Mouse (Mus musculus) embryonic facial prominence, embryonic 14.5 days (tissue): ENCODE measurements at regions not wholly inside any gene's neighbourhood (a gene's known extent, or its start where the extent isn't known, plus 50 kb on each side); places are given as distances from the start of the nearest gene placed in this dataset.

ENCODE experiments used
- ATAC-seq: fragments of 200-750 bp; cut with Nextera tagmentation; 2 replicates; pipeline ENCODE4 v1.8.0; 2017; ENCODE audit warnings: low read depth, moderate number of reproducible peaks, moderate TSS enrichment
- DNase-seq: peaks from one replicate; pipeline ENCODE4 v3.0.0-alpha.2; 2015; ENCODE audit warnings: low spot score
- H3K27ac ChIP-seq: fragments of 300-500 bp; sonication (generic); replicated peaks from 2 replicates; pipeline ENCODE4 v1.5.1; 2014; ENCODE audit warnings: low read depth, mild to moderate bottlenecking, low read length, moderate library complexity
- H3K27me3 ChIP-seq: fragments of 300-500 bp; sonication (generic); replicated peaks from 2 replicates; pipeline ENCODE4 v1.6.1; 2014; ENCODE audit warnings: low read length; ENCODE audit not compliant: control insufficient read depth, insufficient read depth
- H3K36me3 ChIP-seq: fragments of 300-500 bp; sonication (generic); 2 replicates; pipeline ENCODE4 v1.6.1; 2014; ENCODE audit warnings: low read length, mixed read lengths; ENCODE audit not compliant: control insufficient read depth, insufficient read depth
- H3K4me1 ChIP-seq: fragments of 300-500 bp; sonication (generic); 2 replicates; pipeline ENCODE4 v1.6.1; 2014; ENCODE audit warnings: antibody characterized with exemption, low read length; ENCODE audit not compliant: control insufficient read depth, insufficient read depth
- H3K4me2 ChIP-seq: fragments of 300-500 bp; sonication (generic); 2 replicates; pipeline ENCODE4 v1.6.1; 2014; ENCODE audit warnings: low read depth, mild to moderate bottlenecking, low read length, moderate library complexity, mixed read lengths
- H3K4me3 ChIP-seq: fragments of 300-500 bp; sonication (generic); 2 replicates; pipeline ENCODE4 v1.5.1; 2014; ENCODE audit warnings: low read depth, mild to moderate bottlenecking, low read length
- H3K9ac ChIP-seq: fragments of 300-500 bp; sonication (generic); 2 replicates; pipeline ENCODE4 v1.6.1; 2014; ENCODE audit warnings: low read depth, mild to moderate bottlenecking, low read length, moderate library complexity, mixed read lengths
- H3K9me3 ChIP-seq: fragments of 300-500 bp; sonication (generic); 2 replicates; pipeline ENCODE4 v1.6.1; 2016; ENCODE audit warnings: low read length; ENCODE audit not compliant: control insufficient read depth
- WGBS: fragments of 180-500 bp; shearing (Covaris S2); extraction: QIAGEN DNeasy Blood & Tissue Kit; methylation state at CpG from one replicate; pipeline ENCODE4 v1.1.7; 2014; 5-methylcytosine and 5-hydroxymethylcytosine counted together

- no peak for ATAC-seq
- 50% methylated on average over 2 of the region's 2 CpGs for WGBS
Observed at GRCm38 (mm10) chr13:84685930-84686329, 463.8 kb downstream of the Tmem161b start.

GRCm38 (mm10) chr13:84693462-84693861 is 471.4 kb downstream of the Tmem161b start:
- H3K9ac ChIP-seq = no peak overlapping the region
- H3K27ac ChIP-seq = no peak overlapping the region
- H3K9me3 ChIP-seq = no peaks in the 10 kb centered on the region
- H3K36me3 ChIP-seq = no peaks in the 10 kb centered on the region
- ATAC-seq = no peak
- no peak overlapping the region for H3K4me2 ChIP-seq
- no peak overlapping the region for H3K4me3 ChIP-seq
- no peaks in the 10 kb centered on the region for H3K27me3 ChIP-seq
- no peaks in the 10 kb centered on the region for H3K4me1 ChIP-seq
- no peak for DNase-seq
- WGBS = 77% methylated on average over 2 of the region's 2 CpGs

More at GRCm38 (mm10) chr13:84685930-84686329, 463.8 kb downstream of the Tmem161b start:
- Histone ChIP-seq H3K4me2 (no peak overlapping the region), H3K9ac (no peak overlapping the region), H3K27ac (no peak overlapping the region), H3K36me3 (no peaks in the 10 kb centered on the region), H3K27me3 (no peaks in the 10 kb centered on the region), H3K9me3 (no peaks in the 10 kb centered on the region), H3K4me1 (no peaks in the 10 kb centered on the region), H3K4me3 (no peak overlapping the region)
- no peak for DNase-seq

- Histone ChIP-seq H3K9ac (no peak overlapping the region), H3K27me3 (no peaks in the 10 kb centered on the region), H3K4me3 (no peak overlapping the region), H3K4me2 (no peak overlapping the region), H3K36me3 (no peaks in the 10 kb centered on the region), H3K27ac (no peak overlapping the region), H3K9me3 (no peaks in the 10 kb centered on the region), H3K4me1 (no peaks in the 10 kb centered on the region)
- DNase-seq (no peak), ATAC-seq (no peak)
- WGBS = 53% methylated on average over 3 of the region's 3 CpGs
Observed at GRCm38 (mm10) chr13:84698472-84699080, 476.5 kb downstream of the Tmem161b start.

- H3K4me1 ChIP-seq = no peaks in the 10 kb centered on the region
- H3K36me3 ChIP-seq = no peaks in the 10 kb centered on the region
- no peaks in the 10 kb centered on the region for H3K27me3 ChIP-seq
- WGBS = 82% methylated on average over 4 of the region's 4 CpGs
- no peak overlapping the region for H3K4me3 ChIP-seq
- H3K9ac ChIP-seq = no peak overlapping the region
- no peak overlapping the region for H3K4me2 ChIP-seq
- no peak overlapping the region for H3K27ac ChIP-seq
- ATAC-seq (no peak), DNase-seq (no peak)
- no peaks in the 10 kb centered on the region for H3K9me3 ChIP-seq
Observed at GRCm38 (mm10) chr13:84741231-84741630, 448.0 kb upstream of the Ccnh start.

- no peaks in the 10 kb centered on the region for H3K4me1 ChIP-seq
- no peak overlapping the region for H3K27ac ChIP-seq
- no peaks in the 10 kb centered on the region for H3K36me3 ChIP-seq
- H3K9ac ChIP-seq = no peak overlapping the region
- no peak overlapping the region for H3K4me3 ChIP-seq
- WGBS = 85% methylated on average over 2 of the region's 2 CpGs
- ATAC-seq (no peak), DNase-seq (no peak)
- H3K4me2 ChIP-seq = no peak overlapping the region
- no peaks in the 10 kb centered on the region for H3K9me3 ChIP-seq
- H3K27me3 ChIP-seq = no peaks in the 10 kb centered on the region
Observed at GRCm38 (mm10) chr13:84748331-84748730, 440.9 kb upstream of the Ccnh start.

GRCm38 (mm10) chr13:84749214-84749613 is 440.0 kb upstream of the Ccnh start:
- Histone ChIP-seq H3K9me3 (no peaks in the 10 kb centered on the region), H3K36me3 (no peaks in the 10 kb centered on the region), H3K27ac (no peak overlapping the region), H3K4me2 (no peak overlapping the region), H3K4me1 (no peaks in the 10 kb centered on the region), H3K27me3 (no peaks in the 10 kb centered on the region), H3K4me3 (no peak overlapping the region), H3K9ac (no peak overlapping the region)
- WGBS = 92% methylated on average over 1 of the region's 1 CpGs
- DNase-seq = no peak
- ATAC-seq = no peak

GRCm38 (mm10) chr13:84750136-84750535 is 439.1 kb upstream of the Ccnh start:
- H3K36me3 ChIP-seq = no peaks in the 10 kb centered on the region
- no peak for ATAC-seq
- H3K9ac ChIP-seq = no peak overlapping the region
- DNase-seq = no peak
- H3K27me3 ChIP-seq = no peaks in the 10 kb centered on the region
- H3K27ac ChIP-seq = no peak overlapping the region
- no peaks in the 10 kb centered on the region for H3K9me3 ChIP-seq
- H3K4me3 ChIP-seq = no peak overlapping the region
- no peak overlapping the region for H3K4me2 ChIP-seq
- H3K4me1 ChIP-seq = no peaks in the 10 kb centered on the region
- WGBS = 88% methylated on average over 2 of the region's 2 CpGs

- Histone ChIP-seq H3K27me3 (0 out of 2 replicates have a peak, but pooled peaks cover under 1% of the 10 kb centered on the region), H3K9me3 (no peaks in the 10 kb centered on the region), H3K36me3 (no peaks in the 10 kb centered on the region), H3K4me3 (no peak overlapping the region), H3K4me2 (no peak overlapping the region), H3K27ac (no peak overlapping the region), H3K9ac (no peak overlapping the region), H3K4me1 (no peaks in the 10 kb centered on the region)
- 64% methylated on average over 2 of the region's 2 CpGs for WGBS
- no peak for ATAC-seq
- no peak for DNase-seq
Observed at GRCm38 (mm10) chr13:84751576-84752490, 437.4 kb upstream of the Ccnh start.
